Mouse (Mus musculus) midbrain, postnatal 0 days (tissue): ENCODE measurements at regions not wholly inside any gene's neighbourhood (a gene's known extent, or its start where the extent isn't known, plus 50 kb on each side); places are given as distances from the start of the nearest gene placed in this dataset.

Source experiments
- ATAC-seq: fragments of 200-750 bp; cut with Nextera tagmentation; 2 replicates; pipeline ENCODE4 v1.8.0; 2017; ENCODE audit warnings: moderate number of reproducible peaks, mild to moderate bottlenecking, moderate TSS enrichment, moderate library complexity; ENCODE audit not compliant: low FRiP score
- DNase-seq: peaks from one replicate; pipeline ENCODE4 v3.0.0-alpha.2; 2015; ENCODE audit warnings: low spot score
- H3K27ac ChIP-seq: fragments of 300-500 bp; sonication (generic); 2 replicates; pipeline ENCODE4 v1.5.1; 2014; ENCODE audit warnings: low read depth, mild to moderate bottlenecking, low read length, mixed read lengths
- H3K27me3 ChIP-seq: fragments of 300-500 bp; sonication (generic); 2 replicates; pipeline ENCODE4 v1.6.1; 2014; ENCODE audit warnings: low read length, control low read depth, mixed read lengths; ENCODE audit not compliant: insufficient read depth
- H3K36me3 ChIP-seq: fragments of 300-500 bp; sonication (generic); 2 replicates; pipeline ENCODE4 v1.6.1; 2014; ENCODE audit warnings: low read length, control low read depth, mixed read lengths; ENCODE audit not compliant: insufficient read depth
- H3K4me1 ChIP-seq: fragments of 300-500 bp; sonication (generic); 2 replicates; pipeline ENCODE4 v1.6.1; 2014; ENCODE audit warnings: mild to moderate bottlenecking, control low read depth, antibody characterized with exemption, low read length, mixed read lengths; ENCODE audit not compliant: insufficient read depth
- H3K4me2 ChIP-seq: fragments of 300-500 bp; sonication (generic); 2 replicates; pipeline ENCODE4 v1.6.1; 2014; ENCODE audit warnings: low read depth, mild to moderate bottlenecking, low read length, mixed read lengths; ENCODE audit not compliant: poor library complexity, severe bottlenecking
- H3K4me3 ChIP-seq: fragments of 300-500 bp; sonication (generic); 2 replicates; pipeline ENCODE4 v1.5.1; 2014; ENCODE audit warnings: low read depth, mild to moderate bottlenecking, low read length, moderate library complexity
- H3K9ac ChIP-seq: fragments of 300-500 bp; sonication (generic); replicated peaks from 2 replicates; pipeline ENCODE4 v1.6.1; 2014; ENCODE audit warnings: mild to moderate bottlenecking, low read length, moderate library complexity, mixed read lengths; ENCODE audit not compliant: poor library complexity, severe bottlenecking
- H3K9me3 ChIP-seq: fragments of 300-500 bp; sonication (generic); 2 replicates; pipeline ENCODE4 v1.6.1; 2016; ENCODE audit warnings: low read length, control low read depth
- CTCF ChIP-seq: IDR thresholded peaks from 2 replicates; pipeline ENCODE4 v1.5.1; 2016; ENCODE audit warnings: antibody characterized with exemption, mild to moderate bottlenecking
- WGBS: fragments of 180-500 bp; shearing (Covaris S2); extraction: QIAGEN DNeasy Blood & Tissue Kit; methylation state at CpG from one replicate; pipeline ENCODE4 v1.1.7; 2014; 5-methylcytosine and 5-hydroxymethylcytosine counted together

DNA sequence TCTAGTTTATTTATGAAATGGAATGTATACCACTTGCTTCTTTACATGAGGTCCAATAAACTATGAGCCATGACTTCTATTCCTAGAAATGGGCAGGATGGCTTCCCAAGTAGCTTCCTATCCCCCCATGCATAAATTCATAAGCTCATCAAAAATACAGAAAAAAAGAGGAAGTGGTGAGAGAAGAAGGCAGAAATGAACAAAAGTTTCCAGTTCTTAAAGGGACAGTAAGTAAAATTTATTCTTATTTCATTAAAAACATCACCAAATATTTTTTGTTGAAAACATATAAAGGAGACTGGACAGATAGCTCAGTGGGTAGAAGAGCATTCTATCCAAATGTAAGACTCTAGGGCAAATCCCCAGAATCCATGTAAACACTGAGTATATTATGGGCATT, 554.0 kb upstream of the Klf4 start:
- H3K4me3 ChIP-seq: no peak overlapping the region
- no peaks in the 10 kb centered on the region for H3K27me3 ChIP-seq
- no peak overlapping the region for H3K9ac ChIP-seq
- H3K4me2 ChIP-seq: no peak overlapping the region
- ATAC-seq: no peak
- DNase-seq: no peak
- no peak overlapping the region for H3K27ac ChIP-seq
- no peaks in the 10 kb centered on the region for H3K36me3 ChIP-seq
- H3K9me3 ChIP-seq: no peaks in the 10 kb centered on the region
- no peaks in the 10 kb centered on the region for H3K4me1 ChIP-seq
- TF ChIP-seq CTCF: no peak

- 63% methylated on average over 1 of the region's 1 CpGs for WGBS
- Histone ChIP-seq H3K36me3 (no peaks in the 10 kb centered on the region), H3K4me2 (no peak overlapping the region), H3K4me1 (no peaks in the 10 kb centered on the region), H3K27me3 (no peaks in the 10 kb centered on the region), H3K4me3 (no peak overlapping the region), H3K9me3 (no peaks in the 10 kb centered on the region), H3K9ac (no peak overlapping the region), H3K27ac (no peak overlapping the region)
- DNase-seq: peak; percentile 33
- no peak for ATAC-seq
- no peak for TF ChIP-seq CTCF
These were observed 551.9 kb upstream of the Klf4 start for GRCm38 (mm10) chr4:56084205-56084604.

- no peaks in the 10 kb centered on the region for H3K27me3 ChIP-seq
- TF ChIP-seq CTCF: no peak
- H3K36me3 ChIP-seq: no peaks in the 10 kb centered on the region
- H3K4me3 ChIP-seq: no peak overlapping the region
- H3K9ac ChIP-seq: no peak overlapping the region
- no peaks in the 10 kb centered on the region for H3K9me3 ChIP-seq
- H3K4me1 ChIP-seq: no peaks in the 10 kb centered on the region
- 89% methylated on average over 5 of the region's 5 CpGs for WGBS
- no peak overlapping the region for H3K27ac ChIP-seq
- H3K4me2 ChIP-seq: no peak overlapping the region
- ATAC-seq (no peak), DNase-seq (no peak)
These were observed 550.1 kb upstream of the Klf4 start for GRCm38 (mm10) chr4:56082411-56082810.

GRCm38 (mm10) chr4:56080960-56081359, 548.7 kb upstream of the Klf4 start:
- no peak for ATAC-seq
- Histone ChIP-seq H3K4me2 (no peak overlapping the region), H3K36me3 (no peaks in the 10 kb centered on the region), H3K9me3 (no peaks in the 10 kb centered on the region), H3K27me3 (no peaks in the 10 kb centered on the region), H3K4me1 (no peaks in the 10 kb centered on the region), H3K9ac (no peak overlapping the region), H3K27ac (no peak overlapping the region), H3K4me3 (no peak overlapping the region)
- no peak for DNase-seq
- no peak for TF ChIP-seq CTCF
- 81% methylated on average over 3 of the region's 3 CpGs for WGBS

DNA sequence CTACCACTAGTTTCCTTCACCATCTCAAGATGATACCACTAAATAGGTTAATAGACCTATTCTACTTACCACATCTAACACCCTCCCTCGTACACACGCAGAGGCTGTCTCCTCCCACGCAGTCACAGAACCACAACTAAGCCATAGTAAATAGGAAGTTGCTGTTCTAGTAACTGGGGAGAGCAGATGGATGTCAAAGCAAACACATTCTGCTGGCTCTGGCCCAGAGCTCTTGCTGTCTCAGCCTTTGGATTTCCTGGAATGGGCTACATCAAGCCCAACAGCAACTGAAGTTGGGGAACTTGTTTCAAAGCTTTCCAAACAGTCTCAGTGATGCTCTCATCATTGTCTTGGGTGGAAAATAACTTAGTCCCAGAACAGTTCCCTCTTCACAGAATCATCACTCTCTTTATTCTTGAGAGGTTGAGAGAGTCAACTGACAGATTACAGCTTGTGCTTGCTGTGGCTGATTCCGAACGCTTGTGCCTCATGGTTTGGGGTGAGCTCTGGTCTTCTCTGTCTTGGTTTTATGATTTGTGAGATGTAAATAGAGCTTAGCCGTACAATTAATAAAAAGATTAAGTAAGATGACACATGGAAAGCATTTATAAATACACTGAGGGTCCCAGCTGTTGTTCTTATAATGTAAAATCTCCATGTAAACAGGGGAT, 538.5 kb upstream of the Klf4 start:
- 87% methylated on average over 6 of the region's 6 CpGs for WGBS
- DNase-seq: peak; percentile 24
- no peak overlapping the region for H3K4me2 ChIP-seq
- no peak for ATAC-seq
- no peaks in the 10 kb centered on the region for H3K27me3 ChIP-seq
- no peak for TF ChIP-seq CTCF
- no peak overlapping the region for H3K4me3 ChIP-seq
- H3K27ac ChIP-seq: no peak overlapping the region
- H3K9me3 ChIP-seq: no peaks in the 10 kb centered on the region
- H3K4me1 ChIP-seq: no peaks in the 10 kb centered on the region
- H3K9ac ChIP-seq: no peak overlapping the region
- H3K36me3 ChIP-seq: no peaks in the 10 kb centered on the region

- Histone ChIP-seq H3K36me3 (no peaks in the 10 kb centered on the region), H3K27ac (no peak overlapping the region), H3K27me3 (no peaks in the 10 kb centered on the region), H3K9ac (no peak overlapping the region), H3K4me1 (no peaks in the 10 kb centered on the region), H3K4me3 (no peak overlapping the region), H3K4me2 (no peak overlapping the region), H3K9me3 (no peaks in the 10 kb centered on the region)
- ATAC-seq (no peak), DNase-seq (no peak)
- 91% methylated on average over 4 of the region's 4 CpGs for WGBS
- TF ChIP-seq CTCF: no peak
These were observed 536.6 kb upstream of the Klf4 start for GRCm38 (mm10) chr4:56068859-56069258.
